Mouse (Mus musculus) MEL (cell line): Measurements from ENCODE around the gene Phyh. TPM values are rescaled to one million over a fixed set of nuclear protein-coding genes. Genes with fewer than 3 reads are reported as not detected.

ENCODE experiments used
- DNase-seq: peaks from one replicate; pipeline ENCODE4 v3.0.0; 2011; ENCODE audit warnings: low read depth, low spot score
- H3K27ac ChIP-seq: 2 replicates; pipeline ENCODE4 v1.5.1; 2012; ENCODE audit warnings: low read depth, mild to moderate bottlenecking, control low read depth, low read length, moderate library complexity; ENCODE audit not compliant: control insufficient read depth
- H3K27me3 ChIP-seq, 2 experiments: fragments of 150-350 bp in 1 of 2; sonication (generic) in 1 of 2; 2 replicates each; pipeline ENCODE4 v1.6.1; 2012; ENCODE audit warnings: low read length in 2 of 2, mild to moderate bottlenecking in 2 of 2, improper control_type of control experiment in 1 of 2, moderate library complexity in 1 of 2; ENCODE audit not compliant: insufficient read depth in 2 of 2, control insufficient read depth in 1 of 2
- H3K36me3 ChIP-seq, 2 experiments: 2 replicates each; pipeline ENCODE4 v1.6.1; 2012 to 2014; ENCODE audit warnings: low read length in 2 of 2, improper control_type of control experiment in 1 of 2, inconsistent platforms in 1 of 2, mild to moderate bottlenecking in 1 of 2; ENCODE audit not compliant: insufficient read depth in 2 of 2, control insufficient read depth in 1 of 2
- H3K4me1 ChIP-seq, 2 experiments: fragments of 150-350 bp in 1 of 2; sonication (generic) in 1 of 2; 2 replicates each; pipeline ENCODE4 v1.6.1; 2012; ENCODE audit warnings: low read length in 2 of 2, improper control_type of control experiment in 1 of 2, mild to moderate bottlenecking in 1 of 2; ENCODE audit not compliant: insufficient read depth in 2 of 2, control insufficient read depth in 1 of 2
- H3K4me3 ChIP-seq, 2 experiments: fragments of 150-350 bp in 1 of 2; sonication (generic) in 1 of 2; 2 replicates each; pipeline ENCODE4 v1.5.1; 2012; ENCODE audit warnings: low read depth in 2 of 2, low read length in 2 of 2, mild to moderate bottlenecking in 2 of 2, moderate library complexity in 2 of 2, control low read depth in 1 of 2, improper control_type of control experiment in 1 of 2; ENCODE audit not compliant: control insufficient read depth in 1 of 2, insufficient read depth in 1 of 2
- H3K79me2 ChIP-seq: 2 replicates; pipeline ENCODE4 v1.6.1; 2012; ENCODE audit warnings: mild to moderate bottlenecking, low read length, moderate library complexity; ENCODE audit not compliant: control insufficient read depth, poor library complexity, insufficient read depth
- H3K9ac ChIP-seq: 2 replicates; pipeline ENCODE4 v1.6.1; 2012; ENCODE audit warnings: low read depth, mild to moderate bottlenecking, control low read depth, low read length, moderate library complexity; ENCODE audit not compliant: control insufficient read depth, poor library complexity, severe bottlenecking
- H3K9me3 ChIP-seq: fragments of 150-350 bp; sonication (generic); replicated peaks from 2 replicates; pipeline ENCODE4 v1.6.1; 2012; ENCODE audit warnings: mild to moderate bottlenecking, low read length, improper control_type of control experiment, moderate library complexity; ENCODE audit not compliant: insufficient read depth
- CHD1 ChIP-seq: IDR thresholded peaks from 2 replicates; pipeline ENCODE4 v1.6.1; 2012; ENCODE audit warnings: low read depth, mild to moderate bottlenecking, inconsistent platforms, low read length, improper control_type of control experiment
- CTCF ChIP-seq, 3 experiments: IDR thresholded peaks in 2 of 3; conservative IDR thresholded peaks in 1 of 3; 2 replicates each; pipeline ENCODE4 v1.5.1; 2011 to 2012; ENCODE audit warnings: low read length in 3 of 3, low read depth in 2 of 3, mild to moderate bottlenecking in 2 of 3, improper control_type of control experiment in 1 of 3, inconsistent platforms in 1 of 3, mixed read lengths in 1 of 3, moderate library complexity in 1 of 3; ENCODE audit not compliant: control insufficient read depth in 1 of 3, insufficient read depth in 1 of 3, poor library complexity in 1 of 3, severe bottlenecking in 1 of 3
- E2F4 ChIP-seq: IDR thresholded peaks from 2 replicates; pipeline ENCODE4 v1.6.1; 2011; ENCODE audit warnings: low read depth, low read length, improper control_type of control experiment, borderline replicate concordance
- ELF1 ChIP-seq: IDR thresholded peaks from 2 replicates; pipeline ENCODE4 v1.6.1; 2014; ENCODE audit warnings: low read depth, mild to moderate bottlenecking, inconsistent platforms, low read length, improper control_type of control experiment, moderate library complexity
- GABPA ChIP-seq: IDR thresholded peaks from 2 replicates; pipeline ENCODE4 v1.6.1; 2012; ENCODE audit warnings: low read depth, mild to moderate bottlenecking, inconsistent platforms, low read length, improper control_type of control experiment, moderate library complexity
- GATA1 ChIP-seq: IDR thresholded peaks from 2 replicates; pipeline ENCODE4 v1.6.1; 2011; ENCODE audit warnings: low read depth, low read length, improper control_type of control experiment
- MAFK ChIP-seq: IDR thresholded peaks from 2 replicates; pipeline ENCODE4 v1.6.1; 2011; ENCODE audit warnings: low read depth, mild to moderate bottlenecking, low read length, improper control_type of control experiment, borderline replicate concordance
- MEF2A ChIP-seq: IDR thresholded peaks from 2 replicates; pipeline ENCODE4 v1.6.1; 2014; ENCODE audit warnings: low read depth, mild to moderate bottlenecking, inconsistent platforms, low read length, improper control_type of control experiment; ENCODE audit not compliant: poor library complexity, insufficient replicate concordance, severe bottlenecking; ENCODE audit errors: extremely low read depth
- NELFE ChIP-seq: IDR thresholded peaks from 2 replicates; pipeline ENCODE4 v1.6.1; 2011; ENCODE audit warnings: low read depth, low read length, improper control_type of control experiment
- POLR2A ChIP-seq, 2 experiments: IDR thresholded peaks; 2 replicates each; pipeline ENCODE4 v1.6.1; 2011 to 2012; ENCODE audit warnings: low read length in 2 of 2, mild to moderate bottlenecking in 2 of 2, control low read depth in 1 of 2, improper control_type of control experiment in 1 of 2, low read depth in 1 of 2, moderate library complexity in 1 of 2; ENCODE audit not compliant: control insufficient read depth in 1 of 2, insufficient read depth in 1 of 2, poor library complexity in 1 of 2
- TAL1 ChIP-seq: IDR thresholded peaks from 2 replicates; pipeline ENCODE4 v1.6.1; 2012; ENCODE audit warnings: mild to moderate bottlenecking, inconsistent platforms, low read length, moderate library complexity, mixed read lengths
- TBP ChIP-seq: IDR thresholded peaks from 2 replicates; pipeline ENCODE4 v1.8.0; 2011; ENCODE audit warnings: low read depth, low read length, improper control_type of control experiment
- TCF12 ChIP-seq: IDR thresholded peaks from 2 replicates; pipeline ENCODE4 v1.6.1; 2014; ENCODE audit warnings: low read depth, mild to moderate bottlenecking, inconsistent platforms, low read length, improper control_type of control experiment, moderate library complexity
- USF2 ChIP-seq, 2 experiments: IDR thresholded peaks; 2 replicates each; pipeline ENCODE4 v1.6.1; 2011 to 2012; ENCODE audit warnings: improper control_type of control experiment in 2 of 2, low read length in 2 of 2, borderline replicate concordance in 1 of 2, inconsistent platforms in 1 of 2, low read depth in 1 of 2, mild to moderate bottlenecking in 1 of 2; ENCODE audit not compliant: insufficient read depth in 1 of 2
- ZKSCAN1 ChIP-seq: IDR thresholded peaks from 2 replicates; pipeline ENCODE4 v1.6.1; 2012; ENCODE audit warnings: low read depth, mild to moderate bottlenecking, inconsistent platforms, low read length, improper control_type of control experiment, moderate library complexity
- polyA plus RNA-seq, 2 experiments: library from polyadenylated mRNA; stranded (reverse) in 1 of 2; unstranded in 1 of 2; fragments of >175 nt in 1 of 2; fragments of >200 nt in 1 of 2; gene quantifications; 2 replicates each; pipeline versions ENCODE4 v1.2.1 to v1.2.4; 2012; ENCODE audit warnings: low replicate concordance in 2 of 2, low read depth in 1 of 2; ENCODE audit not compliant: insufficient read length in 2 of 2, insufficient read depth in 1 of 2, missing spikeins in 1 of 2
- total RNA-seq: library from RNA; depleted of rRNA; stranded (reverse); fragments of 300-350 nt; gene quantifications from 2 replicates; pipeline ENCODE4 v1.2.3, GENCODE M21; 2012

The Phyh gene
- total and polyA plus RNA-seq, 3 experiments = not detected

GRCm38 (mm10) chr2:4978091-4978490 is 59.3 kb downstream of the Phyh start:
- Histone ChIP-seq H3K4me3 (no peak overlapping the region), H3K27me3 (peaks cover 4 to 8% of the 10 kb centered on the region in 2 experiments), H3K27ac (no peak overlapping the region), H3K9ac (no peak overlapping the region), H3K4me1 (no peaks in the 10 kb centered on the region), H3K9me3 (no peaks in the 10 kb centered on the region), H3K36me3 (no peaks in the 10 kb centered on the region), H3K79me2 (no peaks in the 10 kb centered on the region)
- no peak for DNase-seq
- TF ChIP-seq ELF1 (no peak), MAFK (no peak), TCF12 (no peak), E2F4 (no peak), NELFE (no peak), CHD1 (no peak), TAL1 (no peak), MEF2A (no peak), USF2 (IDR thresholded peaks at IDR 0.05; ENCODE audit: borderline replicate concordance in 1 of 2, insufficient read depth in 1 of 2, low read depth in 1 of 2, low read length in 2 of 2) (no peak)

- no peak for DNase-seq
- TF ChIP-seq ZKSCAN1 = no peak
- no peak for TF ChIP-seq POLR2A (IDR thresholded peaks at IDR 0.05; ENCODE audit: control insufficient read depth in 1 of 2, insufficient read depth in 1 of 2, low read depth in 1 of 2, low read length in 2 of 2, poor library complexity in 1 of 2)
- TF ChIP-seq CTCF (IDR thresholded peaks at IDR 0.05 in 2 of 3, conservative IDR thresholded peaks at IDR 0.05 in 1 of 3; ENCODE audit: control insufficient read depth in 1 of 3, insufficient read depth in 1 of 3, low read depth in 2 of 3, low read length in 3 of 3, poor library complexity in 1 of 3, severe bottlenecking in 1 of 3) = no peak
Observed at GRCm38 (mm10) chr2:4983987-4984386, 65.2 kb downstream of the Phyh start.

GRCm38 (mm10) chr2:4985000-4985399 is 66.2 kb downstream of the Phyh start:
- Histone ChIP-seq H3K4me1 (no peaks in the 10 kb centered on the region), H3K9me3 (no peaks in the 10 kb centered on the region), H3K79me2 (no peaks in the 10 kb centered on the region), H3K4me3 (no peak overlapping the region), H3K27ac (no peak overlapping the region), H3K36me3 (no peaks in the 10 kb centered on the region; a peak in 1 of 4 replicates), H3K27me3 (peaks cover 0 to 2% of the 10 kb centered on the region in 2 experiments; a peak in 3 of 4 replicates), H3K9ac (no peak overlapping the region)
- TF ChIP-seq NELFE (no peak), GATA1 (no peak), GABPA (no peak), TBP (no peak), TCF12 (no peak)
- DNase-seq = no peak

More at GRCm38 (mm10) chr2:4983987-4984386, 65.2 kb downstream of the Phyh start:
- peaks cover 0 to 4% of the 10 kb centered on the region in 2 experiments; a peak in 3 of 4 replicates for H3K27me3 ChIP-seq
- H3K27ac ChIP-seq = no peak overlapping the region
- no peaks in the 10 kb centered on the region for H3K9me3 ChIP-seq
- no peaks in the 10 kb centered on the region for H3K79me2 ChIP-seq
- no peak overlapping the region for H3K4me3 ChIP-seq
- H3K4me1 ChIP-seq = no peaks in the 10 kb centered on the region
- H3K36me3 ChIP-seq = no peaks in the 10 kb centered on the region
- no peak overlapping the region for H3K9ac ChIP-seq
